Mouse (Mus musculus): Measurements from ENCODE around the gene Gm7168.
"Not testable (repeated sequence)": the region's sequence is repeated elsewhere in the genome, so short reads cannot be mapped to it uniquely, and the experiment has no call there.

Gene Gm7168

DNA sequence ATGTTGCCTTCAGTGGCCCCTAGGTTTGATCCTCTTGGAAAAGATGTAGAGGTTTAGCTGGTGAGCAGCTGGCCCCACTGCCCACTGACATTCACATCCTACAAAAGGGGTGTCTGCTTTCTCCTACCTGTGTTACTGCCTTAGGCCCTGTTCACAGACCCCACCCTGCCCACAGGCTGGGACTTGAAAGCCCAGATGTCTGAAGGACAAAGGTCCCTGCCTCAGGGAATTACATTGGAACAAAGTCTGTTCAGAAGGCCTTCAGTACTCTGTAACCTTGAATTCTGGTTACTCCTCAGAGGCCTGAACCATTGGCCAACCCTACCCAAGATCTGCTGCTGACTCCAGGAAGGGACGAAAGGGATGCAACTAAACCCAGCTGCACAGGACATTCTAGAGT is 39.5 kb downstream of the Gm7168 start:
- no peak for DNase-seq (ENCODE audit: low spot score in 2 of 2)

DNA sequence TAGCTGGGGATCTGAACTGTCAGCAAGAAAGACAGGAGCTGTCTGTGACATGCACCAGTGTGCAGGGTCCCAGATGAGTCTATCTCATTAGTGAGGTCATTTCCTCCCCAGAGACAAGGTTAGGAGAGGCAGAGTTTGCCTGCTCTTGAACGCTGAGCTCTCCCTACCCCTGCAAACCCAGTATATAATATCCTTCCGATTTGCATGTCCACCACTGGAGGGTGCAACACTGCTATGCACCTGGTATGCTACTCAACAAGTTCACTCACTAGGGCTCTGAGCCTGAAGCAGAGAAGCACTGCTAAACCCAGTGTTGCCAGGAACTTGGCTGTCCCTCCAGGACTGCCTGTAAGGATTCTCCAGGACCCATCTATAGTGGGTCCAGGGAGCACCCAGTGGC is 45.3 kb downstream of the Gm7168 start:
- not testable (repeated sequence) for DNase-seq (ENCODE audit: low spot score in 2 of 2)

Data from frontal cortex, postnatal 10 days (tissue).